Mouse (Mus musculus): ENCODE measurements around the gene Zfp277. TPM values are rescaled to one million over a fixed set of nuclear protein-coding genes. Genes with fewer than 3 reads are reported as not detected.
A peak's percentile ranks its signal among the peaks of the same experiment; 100 is the strongest.

Zfp277 gene
- polyA plus RNA-seq, 1 experiment: 19.4 TPM

DNA sequence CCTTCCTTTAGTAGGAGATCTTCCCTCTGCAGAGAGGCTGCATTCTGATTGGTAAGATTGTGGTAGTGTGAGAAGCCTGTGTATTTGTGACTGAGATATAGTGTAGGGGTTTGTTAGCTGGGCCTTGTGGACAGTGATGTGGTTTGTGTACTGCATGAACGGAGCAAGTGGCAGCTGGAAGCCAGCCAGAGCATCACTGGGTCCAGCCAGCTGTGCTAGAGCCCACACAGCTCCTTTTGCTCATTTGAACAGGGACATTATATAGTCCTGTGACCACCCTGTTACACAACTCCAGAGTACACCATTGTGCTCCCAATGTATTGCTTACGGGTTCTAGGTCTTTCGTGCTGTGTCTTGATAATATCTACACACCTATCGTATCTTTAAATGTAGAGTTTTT is 22.5 kb upstream of the Zfp277 start:
- Histone ChIP-seq H3K4me3 (ENCODE audit: insufficient read depth, low read length) (no peak overlapping the region), H3K27ac (ENCODE audit: insufficient read depth, low read length) (no peak overlapping the region), H3K4me1 (ENCODE audit: control insufficient read depth, insufficient read depth, low read length) (peaks cover 10% of the 10 kb centered on the region)
- TF ChIP-seq CTCF (IDR thresholded peaks at IDR 0.05; ENCODE audit: extremely low read depth, insufficient read depth, low read length): no peak
- TF ChIP-seq POLR2A (IDR thresholded peaks at IDR 0.05; ENCODE audit: extremely low read depth, insufficient read depth, low read length): no peak

DNA sequence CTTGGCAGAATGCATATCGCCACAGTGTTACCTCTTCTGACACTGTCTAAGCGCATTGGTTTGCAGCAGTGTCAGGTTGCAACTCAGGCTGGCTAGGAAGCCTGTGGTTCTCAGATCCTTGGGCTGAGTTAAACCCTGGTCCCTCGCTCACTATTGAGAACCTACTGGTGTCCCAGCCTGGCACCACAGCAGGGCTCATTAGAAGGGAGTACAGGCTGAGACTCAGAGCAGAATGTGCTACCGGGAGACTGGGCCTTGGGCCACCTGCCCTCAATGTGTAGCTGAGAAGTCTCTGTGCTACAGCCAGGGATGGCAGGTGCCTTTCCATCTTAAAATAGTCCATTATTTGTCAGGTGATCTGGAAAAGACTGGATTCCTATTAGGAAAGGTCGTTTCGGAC is 18.6 kb upstream of the Zfp277 start:
- peak overlapping the region; percentile 69; the same call in 1 of the 2 replicates for H3K27ac ChIP-seq (ENCODE audit: insufficient read depth, low read length)
- no peak overlapping the region for H3K4me3 ChIP-seq (ENCODE audit: insufficient read depth, low read length)
- TF ChIP-seq CTCF (IDR thresholded peaks at IDR 0.05; ENCODE audit: extremely low read depth, insufficient read depth, low read length) (no peak), POLR2A (IDR thresholded peaks at IDR 0.05; ENCODE audit: extremely low read depth, insufficient read depth, low read length) (no peak)
- H3K4me1 ChIP-seq (ENCODE audit: control insufficient read depth, insufficient read depth, low read length): peaks cover 13% of the 10 kb centered on the region

DNA sequence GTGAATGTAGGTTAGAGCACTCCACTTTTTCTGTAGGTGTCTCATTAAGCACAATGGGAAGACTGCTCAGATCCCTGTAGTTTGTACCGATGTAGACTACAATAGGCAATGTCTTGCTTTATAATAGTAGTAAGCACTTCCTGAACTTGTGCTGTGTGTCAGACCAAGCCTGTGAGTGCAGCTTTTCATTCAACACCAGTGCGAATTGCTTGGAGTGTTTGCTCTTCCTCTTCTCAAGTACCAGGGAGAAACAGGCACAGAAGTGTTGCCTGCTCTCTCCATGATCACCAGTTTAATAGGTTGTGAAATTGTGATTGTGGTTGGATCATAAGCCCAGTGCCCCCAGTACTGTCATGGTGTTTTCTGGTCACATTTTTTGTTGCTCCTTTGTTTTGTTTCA is 18.1 kb upstream of the Zfp277 start:
- Histone ChIP-seq H3K27ac (ENCODE audit: insufficient read depth, low read length) (peak overlapping the region; percentile 69; the same call in 1 of the 2 replicates), H3K4me1 (ENCODE audit: control insufficient read depth, insufficient read depth, low read length) (peaks cover 13% of the 10 kb centered on the region)

DNA sequence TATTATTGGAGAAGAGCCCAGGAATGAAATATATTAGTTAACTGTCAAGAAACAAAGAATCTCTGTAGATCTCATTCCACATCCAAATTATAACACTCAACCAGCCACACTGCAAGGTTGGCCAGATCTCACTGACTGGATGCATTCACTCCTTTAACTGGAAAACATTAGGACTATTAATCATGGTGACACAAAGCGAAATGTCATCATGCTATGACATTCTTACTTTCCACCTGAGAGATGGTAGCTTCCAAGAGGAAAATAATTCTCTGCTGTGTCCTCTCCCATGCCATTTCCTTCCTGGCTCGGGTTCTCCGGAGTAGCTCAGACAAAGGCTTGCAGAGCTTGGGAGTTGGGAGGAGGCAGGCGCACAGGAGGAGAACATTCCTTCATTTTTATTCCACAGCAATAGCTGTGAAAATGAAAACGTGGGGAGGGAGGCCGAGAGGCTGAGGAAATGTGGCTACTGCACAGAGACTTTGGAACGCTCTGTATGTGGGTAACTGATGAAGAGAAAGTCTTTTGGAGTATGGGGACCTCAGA is 17.1 kb upstream of the Zfp277 start:
- H3K27ac ChIP-seq (ENCODE audit: insufficient read depth, low read length): peak overlapping the region; percentile 53

More for the DNA sequence above, 18.1 kb upstream of the Zfp277 start:
- TF ChIP-seq CTCF (IDR thresholded peaks at IDR 0.05; ENCODE audit: extremely low read depth, insufficient read depth, low read length) (no peak), POLR2A (IDR thresholded peaks at IDR 0.05; ENCODE audit: extremely low read depth, insufficient read depth, low read length) (no peak)
- no peak overlapping the region for H3K4me3 ChIP-seq (ENCODE audit: insufficient read depth, low read length)

DNA sequence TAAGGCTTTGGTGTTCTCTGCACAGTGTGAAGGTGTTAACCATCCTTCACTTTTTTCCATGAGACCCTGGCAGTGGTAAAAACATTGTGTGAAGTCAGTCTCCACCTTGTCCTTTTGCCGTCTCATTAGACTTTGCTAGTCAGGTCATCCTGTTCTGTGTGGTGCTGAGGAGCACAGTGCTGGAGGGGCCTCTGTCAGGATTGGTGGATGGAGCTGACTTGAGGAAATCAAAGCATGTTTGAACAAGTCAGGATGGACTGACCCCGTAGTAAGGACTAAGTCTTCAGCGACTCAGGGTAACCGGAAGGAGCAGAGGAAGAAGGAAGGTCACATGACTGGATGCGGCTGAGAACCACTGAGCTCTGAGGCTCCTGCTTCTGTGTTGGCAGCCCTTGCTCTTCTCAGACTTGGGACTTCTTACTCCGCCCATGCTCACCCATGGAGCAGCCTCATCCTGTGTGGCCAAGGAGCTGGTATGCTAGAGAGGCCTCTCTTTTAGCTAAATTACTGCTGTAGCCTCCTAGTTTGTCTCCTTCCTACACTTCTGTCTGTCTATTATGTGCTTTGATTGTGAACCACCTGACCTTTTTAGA is 14.1 kb upstream of the Zfp277 start:
- no peak for TF ChIP-seq POLR2A (IDR thresholded peaks at IDR 0.05; ENCODE audit: extremely low read depth, insufficient read depth, low read length)
- TF ChIP-seq CTCF (IDR thresholded peaks at IDR 0.05; ENCODE audit: extremely low read depth, insufficient read depth, low read length): no peak
- peaks cover 11% of the 10 kb centered on the region for H3K4me1 ChIP-seq (ENCODE audit: control insufficient read depth, insufficient read depth, low read length)
- no peak overlapping the region for H3K4me3 ChIP-seq (ENCODE audit: insufficient read depth, low read length)
- peak overlapping the region; percentile 66 for H3K27ac ChIP-seq (ENCODE audit: insufficient read depth, low read length)

More for the DNA sequence above, 17.1 kb upstream of the Zfp277 start:
- H3K4me1 ChIP-seq (ENCODE audit: control insufficient read depth, insufficient read depth, low read length): peaks cover 13% of the 10 kb centered on the region
- TF ChIP-seq POLR2A (IDR thresholded peaks at IDR 0.05; ENCODE audit: extremely low read depth, insufficient read depth, low read length) (no peak), CTCF (IDR thresholded peaks at IDR 0.05; ENCODE audit: extremely low read depth, insufficient read depth, low read length) (no peak)
- no peak overlapping the region for H3K4me3 ChIP-seq (ENCODE audit: insufficient read depth, low read length)

DNA sequence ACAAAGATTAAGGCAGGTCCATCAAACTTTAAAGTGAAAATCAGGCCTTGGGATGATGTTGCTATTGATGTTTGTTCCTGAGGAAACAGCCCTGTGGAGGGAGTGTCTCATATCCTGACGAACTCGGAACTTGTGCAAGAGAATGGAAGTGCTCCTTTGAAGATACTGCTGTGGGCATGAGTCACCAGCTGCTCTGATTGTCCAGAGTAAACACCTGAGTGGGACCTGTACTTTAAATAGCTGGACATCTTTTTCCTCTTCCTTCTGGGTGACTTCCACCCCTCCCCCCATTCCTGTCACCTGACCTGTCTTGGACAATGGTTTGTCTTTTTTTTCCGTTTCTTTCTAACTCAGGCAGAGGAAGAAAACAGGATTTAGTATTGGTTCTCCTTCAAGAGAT is 13.3 kb upstream of the Zfp277 start:
- TF ChIP-seq CTCF (IDR thresholded peaks at IDR 0.05; ENCODE audit: extremely low read depth, insufficient read depth, low read length) (no peak), POLR2A (IDR thresholded peaks at IDR 0.05; ENCODE audit: extremely low read depth, insufficient read depth, low read length) (no peak)
- Histone ChIP-seq H3K4me3 (ENCODE audit: insufficient read depth, low read length) (no peak overlapping the region), H3K27ac (ENCODE audit: insufficient read depth, low read length) (no peak overlapping the region), H3K4me1 (ENCODE audit: control insufficient read depth, insufficient read depth, low read length) (peaks cover 8% of the 10 kb centered on the region)

DNA sequence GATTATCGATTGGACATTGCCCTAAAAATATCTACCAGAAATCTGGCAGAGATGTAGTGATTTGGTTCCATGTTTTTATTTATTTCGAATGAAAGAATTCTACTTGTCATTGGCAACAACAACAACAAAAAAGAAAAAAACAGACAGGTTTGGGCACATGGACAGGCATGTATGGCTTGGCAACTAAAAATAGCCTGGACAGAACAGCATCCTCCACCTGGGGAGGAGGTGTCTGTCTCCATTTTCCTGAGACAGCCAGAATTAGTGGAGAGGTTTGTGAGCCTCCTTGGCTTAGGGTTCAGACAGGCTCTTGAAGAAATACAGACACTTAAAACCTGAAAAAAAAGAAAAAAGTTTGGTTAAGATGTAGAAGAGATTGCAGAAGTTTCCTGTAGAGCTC is 10.8 kb upstream of the Zfp277 start:
- Histone ChIP-seq H3K27ac (ENCODE audit: insufficient read depth, low read length) (no peak overlapping the region), H3K4me1 (ENCODE audit: control insufficient read depth, insufficient read depth, low read length) (peaks cover 2% of the 10 kb centered on the region; the same call in 1 of the 2 replicates), H3K4me3 (ENCODE audit: insufficient read depth, low read length) (no peak overlapping the region)
- TF ChIP-seq CTCF (IDR thresholded peaks at IDR 0.05; ENCODE audit: extremely low read depth, insufficient read depth, low read length) (no peak), POLR2A (IDR thresholded peaks at IDR 0.05; ENCODE audit: extremely low read depth, insufficient read depth, low read length) (no peak)

DNA sequence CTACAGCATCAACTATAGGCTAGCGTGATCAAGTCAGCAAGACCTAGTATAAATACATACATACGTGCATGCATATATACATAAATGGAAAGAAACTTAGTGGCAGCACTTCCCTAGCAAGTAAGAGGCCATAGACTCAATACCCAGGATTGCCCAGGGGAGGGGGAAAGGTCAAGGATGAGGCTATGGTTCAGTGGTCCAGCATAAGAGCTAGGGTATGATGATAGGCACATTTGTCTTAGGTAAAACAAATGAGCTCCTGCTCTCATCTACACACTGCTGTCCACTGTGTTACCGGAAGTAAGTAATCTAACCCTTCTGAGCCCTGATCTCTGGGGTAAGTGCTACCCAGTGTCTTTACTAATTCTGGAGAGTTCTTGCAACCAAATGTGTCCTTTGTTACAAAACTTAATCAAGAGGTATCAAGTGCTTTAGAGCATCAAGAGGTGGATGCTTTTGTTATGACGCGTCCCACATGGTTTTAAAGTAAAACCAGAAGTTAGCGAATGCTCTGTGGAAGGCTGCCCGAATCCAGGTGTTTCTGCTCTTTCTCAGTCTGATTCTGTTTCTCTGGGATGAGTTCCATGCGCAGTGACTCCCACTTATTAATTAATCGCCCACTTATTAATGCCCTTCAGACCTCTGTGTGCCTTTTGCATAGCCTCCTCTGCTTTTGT is 3.6 kb upstream of the Zfp277 start:
- no peaks in the 10 kb centered on the region; the same call in 1 of the 2 replicates for H3K4me1 ChIP-seq (ENCODE audit: control insufficient read depth, insufficient read depth, low read length)
- H3K27ac ChIP-seq (ENCODE audit: insufficient read depth, low read length): no peak overlapping the region
- TF ChIP-seq POLR2A (IDR thresholded peaks at IDR 0.05; ENCODE audit: extremely low read depth, insufficient read depth, low read length): no peak
- TF ChIP-seq CTCF (IDR thresholded peaks at IDR 0.05; ENCODE audit: extremely low read depth, insufficient read depth, low read length): no peak
- no peak overlapping the region for H3K4me3 ChIP-seq (ENCODE audit: insufficient read depth, low read length)

DNA sequence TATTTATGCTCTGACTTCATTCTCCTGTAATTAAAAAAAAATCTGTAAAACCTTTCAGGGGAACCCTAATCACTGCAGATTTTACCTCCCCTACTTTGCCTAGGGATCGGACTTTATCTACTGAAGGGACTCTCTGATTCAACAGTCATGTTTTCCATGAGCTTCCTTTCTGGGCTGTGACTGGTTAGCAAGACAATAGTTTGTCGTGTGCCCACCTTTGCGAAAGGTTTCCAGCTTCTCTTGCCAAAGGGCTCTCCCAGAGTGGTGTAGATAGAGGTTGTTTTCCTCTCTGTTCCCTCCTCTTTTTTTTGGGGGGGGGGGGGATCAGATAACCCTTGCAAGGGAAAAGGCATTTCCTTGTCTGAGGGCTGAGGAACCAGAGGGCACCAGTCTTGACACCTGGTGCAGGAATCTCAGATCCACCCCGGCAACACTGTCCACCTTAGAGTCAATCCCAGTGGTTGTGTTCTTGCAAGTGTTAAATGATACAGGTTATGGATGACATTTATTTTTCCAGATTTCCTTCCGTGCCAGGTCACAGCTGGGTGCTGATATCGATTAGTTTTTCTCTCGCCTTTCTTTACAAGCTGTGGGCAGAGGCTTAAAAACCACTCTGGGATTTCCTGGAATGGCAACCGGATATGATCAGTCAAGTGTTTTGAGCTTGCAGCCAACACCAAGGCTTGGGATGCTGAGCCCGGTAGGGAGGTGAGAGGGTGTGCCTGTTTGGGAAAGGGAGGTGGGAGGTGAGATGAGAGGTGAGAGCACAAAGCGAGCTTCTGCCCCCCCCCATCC is 2.1 kb upstream of the Zfp277 start:
- no peak overlapping the region for H3K27ac ChIP-seq (ENCODE audit: insufficient read depth, low read length)
- peak overlapping the region; percentile 71 for H3K4me3 ChIP-seq (ENCODE audit: insufficient read depth, low read length)
- no peaks in the 10 kb centered on the region; the same call in 1 of the 2 replicates for H3K4me1 ChIP-seq (ENCODE audit: control insufficient read depth, insufficient read depth, low read length)
- TF ChIP-seq CTCF (IDR thresholded peaks at IDR 0.05; ENCODE audit: extremely low read depth, insufficient read depth, low read length): no peak
- no peak for TF ChIP-seq POLR2A (IDR thresholded peaks at IDR 0.05; ENCODE audit: extremely low read depth, insufficient read depth, low read length)
